Mouse (Mus musculus) G1E (cell line): ENCODE data around the gene Cyp4f13.
A peak's percentile ranks its signal among the peaks of the same experiment; 100 is the strongest.

Experiments used
- CTCF ChIP-seq: IDR thresholded peaks from 2 replicates; pipeline ENCODE4 v1.5.1; 2012; ENCODE audit warnings: low read depth, low read length, inconsistent platforms, mixed read lengths
- GATA1 ChIP-seq: IDR thresholded peaks from 2 replicates; pipeline ENCODE4 v1.6.1; 2012; ENCODE audit warnings: borderline replicate concordance, low read length, inconsistent platforms, mixed read lengths
- POLR2AphosphoS5 ChIP-seq: IDR thresholded peaks from 2 replicates; pipeline ENCODE4 v1.6.1; 2012; ENCODE audit warnings: low read depth, low read length, inconsistent platforms; ENCODE audit not compliant: insufficient replicate concordance
- TAL1 ChIP-seq: conservative IDR thresholded peaks from 2 replicates; pipeline ENCODE4 v1.6.1; 2012; ENCODE audit warnings: low read depth, low read length, inconsistent platforms, mixed read lengths

DNA sequence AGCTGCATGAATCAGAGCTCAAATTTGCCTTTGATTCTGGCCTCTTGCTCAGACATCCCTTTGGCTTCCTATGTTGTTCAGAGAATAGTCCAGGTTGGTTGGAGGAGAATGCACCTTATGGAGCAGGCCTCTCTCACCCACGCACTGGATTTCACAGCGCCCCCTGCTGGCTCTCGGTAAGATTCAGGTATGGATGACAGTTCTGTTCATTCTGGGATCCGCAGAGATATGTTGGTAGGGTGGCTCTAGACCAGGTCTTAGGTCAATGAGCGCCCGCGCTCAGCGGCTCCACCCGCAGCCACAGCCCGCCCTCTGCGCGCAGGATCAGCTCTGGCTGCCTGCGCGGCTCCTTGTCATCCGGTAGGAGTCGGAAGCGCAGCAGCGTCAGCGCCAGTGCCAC is 42.0 kb downstream of the Cyp4f13 start:
- TF ChIP-seq TAL1 (no peak), CTCF (peak; percentile 41; the same call in 1 of the 2 replicates), POLR2AphosphoS5 (no peak), GATA1 (no peak)
